Mouse (Mus musculus): ENCODE measurements around the gene Foxj3.

- TF ChIP-seq CTCF (IDR thresholded peaks at IDR 0.05; ENCODE audit: borderline replicate concordance, insufficient read depth, low read depth, low read length) (no peak), POLR2A (IDR thresholded peaks at IDR 0.05; ENCODE audit: borderline replicate concordance, insufficient read depth, low read length) (no peak)
These were observed 90.5 kb downstream of the Foxj3 start for GRCm38 (mm10) chr4:119627317-119627716.

All from cerebellum, adult 2 months (tissue).